Mouse (Mus musculus) forebrain, embryonic 12.5 days (tissue): ENCODE results near the gene H2al1m. TPM values are rescaled to one million over a fixed set of nuclear protein-coding genes. Genes with fewer than 3 reads are reported as not detected.
"Not testable (repeated sequence)": the region's sequence is repeated elsewhere in the genome, so short reads cannot be mapped to it uniquely, and the experiment has no call there.

Source experiments
- ATAC-seq: fragments of 200-750 bp; cut with Nextera tagmentation; 2 replicates; pipeline ENCODE4 v1.8.0; 2017; ENCODE audit warnings: moderate TSS enrichment; ENCODE audit not compliant: low FRiP score
- H3K27ac ChIP-seq: fragments of 300-500 bp; sonication (generic); 2 replicates; pipeline ENCODE4 v1.5.1; 2016; ENCODE audit warnings: mild to moderate bottlenecking
- H3K27me3 ChIP-seq: fragments of 300-500 bp; sonication (generic); 2 replicates; pipeline ENCODE4 v1.6.1; 2016; ENCODE audit warnings: mild to moderate bottlenecking
- H3K36me3 ChIP-seq: fragments of 300-500 bp; sonication (generic); replicated peaks from 2 replicates; pipeline ENCODE4 v1.6.1; 2016; ENCODE audit warnings: mild to moderate bottlenecking
- H3K4me1 ChIP-seq: fragments of 300-500 bp; sonication (generic); 2 replicates; pipeline ENCODE4 v1.6.1; 2016
- H3K4me2 ChIP-seq: fragments of 300-500 bp; sonication (generic); 2 replicates; pipeline ENCODE4 v1.6.1; 2016; ENCODE audit warnings: mild to moderate bottlenecking, moderate library complexity
- H3K4me3 ChIP-seq: fragments of 300-500 bp; sonication (generic); replicated peaks from 2 replicates; pipeline ENCODE4 v1.5.1; 2016; ENCODE audit warnings: mild to moderate bottlenecking
- H3K9ac ChIP-seq: fragments of 300-500 bp; sonication (generic); 2 replicates; pipeline ENCODE4 v1.6.1; 2016; ENCODE audit warnings: mild to moderate bottlenecking
- H3K9me3 ChIP-seq: fragments of 300-500 bp; sonication (generic); 2 replicates; pipeline ENCODE4 v1.6.1; 2016
- WGBS: fragments of 180-500 bp; shearing (Covaris S2); methylation state at CpG from one replicate; pipeline ENCODE4 v1.1.7; 2016; 5-methylcytosine and 5-hydroxymethylcytosine counted together
- polyA plus RNA-seq: library from polyadenylated mRNA; unstranded; fragments of >200 nt; fragmentation: Nextera tagmentation; extraction: Ambion mirVana; gene quantifications from 2 replicates; pipeline ENCODE4 v1.2.1, GENCODE M21; 2016

Gene H2al1m
- 0.83 TPM in 1 of 2 replicates, not detected in the other for polyA plus RNA-seq

GRCm38 (mm10) chrX:9283464-9283863 lies at the start of gene H2al1m:
TSS of gene H2al1m (plus strand) at chrX:9283764.
- H3K36me3 ChIP-seq, H3K9ac ChIP-seq, H3K4me1 ChIP-seq, H3K4me3 ChIP-seq, ATAC-seq, H3K27ac ChIP-seq, H3K9me3 ChIP-seq, H3K4me2 ChIP-seq, H3K27me3 ChIP-seq: not testable (repeated sequence)
- no CpG with 5 or more reads among the region's 1 CpGs for WGBS

- ATAC-seq: no peak; the same call in 1 of the 2 replicates
Observed at GRCm38 (mm10) chrX:9240737-9241591, 42.6 kb upstream of the H2al1m start.

GRCm38 (mm10) chrX:9243381-9243864 lies 40.1 kb upstream of the H2al1m start:
- ATAC-seq: no peak
- H3K27me3 ChIP-seq: no peaks in the 10 kb centered on the region
- 73% methylated on average over 8 of the region's 8 CpGs for WGBS
- no peak overlapping the region for H3K27ac ChIP-seq
- H3K36me3 ChIP-seq: no peaks in the 10 kb centered on the region
- H3K9me3 ChIP-seq: no peaks in the 10 kb centered on the region
- no peak overlapping the region for H3K4me3 ChIP-seq
- no peak overlapping the region for H3K9ac ChIP-seq
- H3K4me1 ChIP-seq: no peaks in the 10 kb centered on the region
- H3K4me2 ChIP-seq: no peak overlapping the region

More at GRCm38 (mm10) chrX:9240737-9241591, 42.6 kb upstream of the H2al1m start:
- Histone ChIP-seq H3K36me3 (no peaks in the 10 kb centered on the region), H3K4me1 (no peaks in the 10 kb centered on the region), H3K9me3 (no peaks in the 10 kb centered on the region), H3K9ac (no peak overlapping the region), H3K4me3 (no peak overlapping the region), H3K27ac (no peak overlapping the region), H3K4me2 (no peak overlapping the region), H3K27me3 (no peaks in the 10 kb centered on the region)
- WGBS: 67% methylated on average over 5 of the region's 5 CpGs

- 0 out of 2 replicates have a peak, but pooled peaks cover 5% of the 10 kb centered on the region for H3K4me1 ChIP-seq
- H3K4me2 ChIP-seq: no peak overlapping the region
- no peak overlapping the region for H3K27ac ChIP-seq
- no peaks in the 10 kb centered on the region for H3K36me3 ChIP-seq
- no peaks in the 10 kb centered on the region for H3K9me3 ChIP-seq
- 0 out of 2 replicates have a peak, but pooled peaks have one; percentile 52 for ATAC-seq
- H3K9ac ChIP-seq: no peak overlapping the region
- no peak overlapping the region for H3K4me3 ChIP-seq
- 65% methylated on average over 12 of the region's 12 CpGs for WGBS
- H3K27me3 ChIP-seq: no peaks in the 10 kb centered on the region
Observed at GRCm38 (mm10) chrX:9244603-9245336, 38.8 kb upstream of the H2al1m start.

- H3K27ac ChIP-seq: no peak overlapping the region
- no peaks in the 10 kb centered on the region for H3K9me3 ChIP-seq
- WGBS: 42% methylated on average over 5 of the region's 5 CpGs
- H3K27me3 ChIP-seq: no peaks in the 10 kb centered on the region
- no peaks in the 10 kb centered on the region for H3K36me3 ChIP-seq
- H3K4me2 ChIP-seq: no peak overlapping the region
- H3K9ac ChIP-seq: no peak overlapping the region
- 0 out of 2 replicates have a peak, but pooled peaks cover 5% of the 10 kb centered on the region for H3K4me1 ChIP-seq
- peak; percentile 78; the same call in 1 of the 2 replicates for ATAC-seq
- H3K4me3 ChIP-seq: no peak overlapping the region
Observed at GRCm38 (mm10) chrX:9248911-9249310, 34.7 kb upstream of the H2al1m start.

GRCm38 (mm10) chrX:9253990-9254389 lies 29.6 kb upstream of the H2al1m start:
- H3K4me1 ChIP-seq: 0 out of 2 replicates have a peak, but pooled peaks cover 4% of the 10 kb centered on the region
- H3K9me3 ChIP-seq: no peaks in the 10 kb centered on the region
- no peak overlapping the region for H3K9ac ChIP-seq
- ATAC-seq: no peak
- H3K27me3 ChIP-seq: no peaks in the 10 kb centered on the region
- no peak overlapping the region for H3K27ac ChIP-seq
- no peaks in the 10 kb centered on the region for H3K36me3 ChIP-seq
- WGBS: 85% methylated on average over 10 of the region's 10 CpGs
- H3K4me2 ChIP-seq: no peak overlapping the region
- no peak overlapping the region for H3K4me3 ChIP-seq

GRCm38 (mm10) chrX:9254901-9255300 lies 28.7 kb upstream of the H2al1m start:
- Histone ChIP-seq H3K36me3 (no peaks in the 10 kb centered on the region), H3K9me3 (no peaks in the 10 kb centered on the region), H3K27ac (no peak overlapping the region), H3K27me3 (no peaks in the 10 kb centered on the region), H3K9ac (no peak overlapping the region), H3K4me1 (no peaks in the 10 kb centered on the region), H3K4me2 (no peak overlapping the region), H3K4me3 (no peak overlapping the region)
- ATAC-seq: no peak
- WGBS: 91% methylated on average over 3 of the region's 3 CpGs

- Histone ChIP-seq H3K36me3 (no peaks in the 10 kb centered on the region), H3K9ac (no peak within 1 kb of the TSS), H3K27ac (no peak within 1 kb of the TSS), H3K4me1 (no peaks in the 10 kb centered on the region), H3K4me2 (no peak within 1 kb of the TSS), H3K27me3 (no peaks in the 10 kb centered on the region), H3K4me3 (no peak within 1 kb of the TSS), H3K9me3 (no peaks in the 10 kb centered on the region)
- WGBS: 80% methylated on average over 5 of the region's 5 CpGs
- no peak for ATAC-seq
Observed at GRCm38 (mm10) chrX:9256766-9257165, 26.8 kb upstream of the H2al1m start, which contains the start of gene Gm14862. TSS of gene Gm14862 (minus strand) at chrX:9256899.

GRCm38 (mm10) chrX:9257831-9258230 lies 25.7 kb upstream of the H2al1m start:
- WGBS: 93% methylated on average over 7 of the region's 7 CpGs
- Histone ChIP-seq H3K36me3 (no peaks in the 10 kb centered on the region), H3K9ac (no peak overlapping the region), H3K4me1 (no peaks in the 10 kb centered on the region), H3K27ac (no peak overlapping the region), H3K4me3 (no peak overlapping the region), H3K27me3 (no peaks in the 10 kb centered on the region), H3K9me3 (no peaks in the 10 kb centered on the region), H3K4me2 (no peak overlapping the region)
- ATAC-seq: no peak

GRCm38 (mm10) chrX:9259267-9259666 lies 24.3 kb upstream of the H2al1m start:
- Histone ChIP-seq H3K36me3 (no peaks in the 10 kb centered on the region), H3K27me3 (no peaks in the 10 kb centered on the region), H3K27ac (no peak overlapping the region), H3K4me2 (no peak overlapping the region), H3K9me3 (no peaks in the 10 kb centered on the region), H3K4me3 (no peak overlapping the region), H3K9ac (no peak overlapping the region), H3K4me1 (no peaks in the 10 kb centered on the region)
- 87% methylated on average over 1 of the region's 1 CpGs for WGBS
- ATAC-seq: no peak

- 70% methylated on average over 3 of the region's 3 CpGs for WGBS
- no peak for ATAC-seq
- Histone ChIP-seq H3K27ac (no peak overlapping the region), H3K27me3 (no peaks in the 10 kb centered on the region), H3K4me2 (no peak overlapping the region), H3K4me3 (no peak overlapping the region), H3K36me3 (no peaks in the 10 kb centered on the region), H3K9ac (no peak overlapping the region), H3K9me3 (no peaks in the 10 kb centered on the region), H3K4me1 (no peaks in the 10 kb centered on the region)
Observed at GRCm38 (mm10) chrX:9271112-9271511, 12.5 kb upstream of the H2al1m start.

GRCm38 (mm10) chrX:9271947-9272459 lies 11.6 kb upstream of the H2al1m start:
- Histone ChIP-seq H3K27ac (no peak overlapping the region), H3K27me3 (no peaks in the 10 kb centered on the region), H3K9ac (no peak overlapping the region), H3K36me3 (no peaks in the 10 kb centered on the region), H3K4me1 (no peaks in the 10 kb centered on the region), H3K4me2 (peak overlapping the region; percentile 54), H3K4me3 (peak overlapping the region; percentile 57), H3K9me3 (no peaks in the 10 kb centered on the region)
- peak; percentile 13; the same call in 1 of the 2 replicates for ATAC-seq
- 19% methylated on average over 8 of the region's 8 CpGs for WGBS
